Mouse (Mus musculus) testis, adult 2 months (tissue): Measurements from ENCODE around the gene Tns3.

Source experiments
- CTCF ChIP-seq: fragments of 200-500 bp; IDR thresholded peaks from 2 replicates; pipeline ENCODE4 v1.5.1; 2012; ENCODE audit warnings: low read depth, mild to moderate bottlenecking, inconsistent platforms, low read length, moderate library complexity; ENCODE audit not compliant: control insufficient read depth, insufficient read depth, insufficient replicate concordance
- POLR2A ChIP-seq: fragments of 200-500 bp; IDR thresholded peaks from 2 replicates; pipeline ENCODE4 v1.6.1; 2012; ENCODE audit warnings: low read depth, mild to moderate bottlenecking, inconsistent platforms, low read length, moderate library complexity; ENCODE audit not compliant: control insufficient read depth

GRCm38 (mm10) chr11:8456586-8457285 lies 207.6 kb downstream of the Tns3 start:
- TF ChIP-seq POLR2A (no peak), CTCF (no peak)
